Mouse (Mus musculus) spleen, postnatal 14 days (tissue): ENCODE data around the gene Miox.

ENCODE experiments used
- DNase-seq, 2 experiments: peaks; one replicate each; pipeline ENCODE4 v3.0.0; 2021 to 2022; ENCODE audit warnings: low spot score in 2 of 2

Miox gene

DNA sequence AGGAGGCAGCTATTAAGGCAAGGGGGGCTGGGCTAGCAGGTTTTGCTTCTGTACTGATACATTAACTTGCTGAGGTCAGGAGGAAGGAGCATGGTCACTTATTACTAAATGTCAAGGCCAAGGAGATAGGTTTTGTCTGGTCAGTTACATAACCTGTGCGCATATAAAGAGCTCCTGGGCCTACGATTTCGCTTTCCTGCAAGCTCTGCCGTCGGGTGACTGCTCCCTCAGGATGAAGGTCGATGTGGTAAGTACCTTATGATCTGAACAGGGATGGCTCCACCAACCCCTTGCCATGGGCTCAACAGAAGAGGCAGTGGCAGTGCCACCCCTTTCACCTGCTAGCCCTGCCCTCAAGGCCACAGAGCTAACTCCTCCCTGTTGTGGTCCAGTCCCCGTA, at the start of gene Miox:
Miox (plus strand) TSS at position 128 of the 400 bp plus-strand sequence.
- DNase-seq = no peak

DNA sequence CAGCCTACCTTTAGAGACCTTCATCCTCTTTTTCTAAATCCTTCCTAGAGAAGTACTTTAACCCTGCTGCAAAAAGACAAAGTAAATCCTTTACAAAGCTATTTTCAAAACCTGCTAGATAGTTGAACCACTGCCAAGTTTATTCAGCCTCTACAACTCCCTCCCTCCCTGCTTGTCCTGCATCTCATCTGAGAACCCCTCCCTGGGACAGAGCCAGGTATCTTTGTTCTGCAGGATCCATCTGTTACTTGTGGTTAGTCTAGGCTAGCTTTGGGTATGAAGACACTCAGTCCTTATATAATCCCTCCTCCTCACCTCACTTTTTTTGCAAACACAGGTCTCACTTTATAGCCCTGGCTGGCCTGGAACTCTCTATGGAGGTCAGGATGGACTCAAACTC, 49.2 kb upstream of the Miox start:
- DNase-seq = no peak

DNA sequence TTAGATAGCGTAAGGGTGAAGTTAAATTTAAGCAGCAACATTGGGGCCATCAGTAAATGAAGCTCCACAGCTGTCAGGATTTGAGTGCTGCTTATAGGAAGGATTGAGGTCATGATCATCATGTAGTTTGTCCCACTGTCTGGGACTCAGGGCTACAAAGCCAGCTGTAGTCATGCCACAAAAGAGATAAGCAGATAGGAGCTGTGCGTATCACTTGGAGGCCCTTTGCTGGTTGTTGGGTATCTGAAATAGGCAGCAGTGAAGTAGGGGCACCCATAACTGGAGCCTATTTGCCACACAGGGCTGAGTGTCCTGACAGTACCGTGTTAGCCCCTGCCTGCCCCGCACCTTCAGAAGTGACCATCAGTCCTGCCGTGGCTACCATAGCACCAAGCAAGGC, 48.7 kb upstream of the Miox start:
- DNase-seq = no peak

DNA sequence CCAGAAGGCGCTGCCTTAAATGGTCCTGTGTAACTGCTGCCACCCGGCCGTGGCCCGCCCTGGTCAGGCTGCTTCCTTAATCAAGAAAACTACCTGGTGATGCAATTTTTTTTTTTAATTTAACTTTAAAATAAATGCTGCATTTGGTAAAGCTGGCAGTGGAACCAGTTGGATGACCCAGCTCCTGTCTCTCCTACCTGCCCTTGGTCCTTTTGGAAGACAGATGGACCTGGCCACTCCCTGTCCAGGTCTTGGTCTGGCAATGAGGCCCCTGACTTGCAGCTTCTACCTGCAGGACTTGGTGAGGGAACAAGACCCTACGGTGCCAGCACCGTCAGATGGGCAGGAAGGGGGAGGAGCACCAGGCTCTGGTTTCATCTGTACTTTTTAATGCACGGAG, 48.1 kb upstream of the Miox start:
- no peak for DNase-seq

DNA sequence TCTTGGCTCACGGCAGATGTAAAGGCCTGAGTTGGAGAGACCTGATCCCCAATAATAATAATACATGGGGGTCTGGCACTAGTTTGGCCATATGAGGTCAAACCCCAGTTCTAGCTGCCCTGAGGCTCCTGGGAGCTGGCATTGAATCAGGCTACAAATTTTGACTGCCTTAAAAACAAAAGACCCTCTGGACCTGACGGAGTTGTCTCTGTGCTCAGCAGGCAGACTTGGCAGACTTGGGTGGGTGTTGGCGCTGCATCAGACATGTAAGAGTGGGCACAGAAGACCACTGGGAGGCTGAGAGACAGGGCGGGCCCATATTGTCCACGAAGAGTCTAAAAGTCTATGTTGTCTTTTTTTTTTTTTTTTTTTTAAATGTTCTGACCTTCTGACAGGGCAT, 47.6 kb upstream of the Miox start:
- no peak for DNase-seq

DNA sequence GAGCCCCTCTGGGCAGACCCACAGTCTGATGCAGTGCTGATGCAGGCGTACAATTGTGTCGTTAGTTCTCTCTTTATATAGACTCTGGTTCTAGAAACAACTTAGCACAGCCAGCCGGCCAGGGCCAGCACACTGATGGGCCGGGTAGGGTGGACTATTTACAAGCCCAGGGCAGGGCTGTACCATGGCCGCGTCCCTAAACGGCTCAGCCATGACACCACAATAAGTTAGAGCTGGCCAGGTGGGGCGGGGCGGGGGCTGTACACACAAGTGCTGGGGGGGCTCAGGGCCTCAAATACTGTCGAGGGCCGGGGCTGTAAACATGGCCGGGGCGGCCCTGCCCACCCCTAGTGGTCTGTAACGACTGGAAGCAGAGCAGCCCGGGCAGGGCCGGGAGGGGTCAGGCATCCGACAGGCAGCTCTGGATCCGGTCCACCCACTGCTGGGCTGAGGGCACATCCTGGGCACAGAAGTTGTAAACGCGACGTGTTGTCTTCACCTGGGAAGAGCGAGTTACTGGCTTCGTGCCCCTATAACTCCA, 45.9 kb upstream of the Miox start:
- no peak for DNase-seq

DNA sequence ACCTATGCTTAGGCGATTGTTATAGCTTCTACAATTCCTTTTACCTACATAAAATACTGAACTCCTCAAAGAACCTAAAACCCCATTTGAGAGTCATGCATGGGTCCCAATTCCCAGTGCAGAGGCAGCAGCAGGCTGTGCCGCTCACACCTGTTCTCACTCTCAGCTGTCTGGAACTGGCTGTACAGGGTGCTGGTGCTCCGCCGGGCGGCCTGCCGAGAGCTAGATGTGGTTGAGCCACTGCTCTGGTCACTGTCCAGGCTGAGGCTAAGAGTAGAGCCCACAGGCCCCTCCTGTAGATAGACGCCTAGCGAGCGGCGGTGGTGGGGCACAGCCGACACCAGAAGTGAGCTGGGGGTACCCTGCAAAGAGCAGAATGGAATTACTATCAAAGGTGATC, 44.7 kb upstream of the Miox start:
- no peak for DNase-seq

DNA sequence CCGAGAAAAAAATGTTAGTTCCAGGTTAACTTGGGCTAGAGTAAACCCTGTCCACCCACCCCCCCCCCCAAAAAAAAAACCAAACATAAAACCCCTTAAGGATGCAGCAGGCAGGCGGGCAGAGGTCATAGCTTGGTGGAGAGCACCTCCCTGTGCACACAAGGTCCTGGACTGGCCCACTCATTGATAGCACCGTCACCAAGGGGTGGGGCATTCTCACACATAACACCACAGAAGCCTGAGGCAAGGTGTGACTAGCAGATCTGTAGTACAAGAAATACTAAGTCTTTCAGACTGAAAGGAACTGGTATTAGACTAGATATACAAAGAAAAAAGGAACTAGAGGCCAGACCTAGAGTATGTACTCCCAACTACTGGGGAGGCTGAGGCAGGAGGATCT, 42.7 kb upstream of the Miox start:
- DNase-seq = no peak

DNA sequence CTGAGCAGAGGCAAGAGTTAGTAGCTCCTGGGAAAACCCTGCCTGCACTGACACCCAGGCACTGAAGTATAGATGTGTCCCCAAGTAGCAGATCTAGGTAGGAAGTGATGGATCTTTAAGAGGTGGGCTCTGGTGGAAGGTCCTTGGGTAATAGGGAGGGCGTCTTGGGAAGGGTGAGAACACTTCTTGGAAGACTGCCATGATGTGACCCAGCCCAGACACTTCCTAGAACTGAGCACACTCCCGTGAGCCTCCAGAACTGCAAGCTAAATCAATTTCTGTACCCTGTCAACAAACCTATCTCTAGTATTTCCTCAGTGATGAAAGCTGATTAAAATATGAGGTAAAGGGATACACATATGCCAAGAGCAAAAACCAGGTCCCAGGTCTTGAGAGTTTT, 41.4 kb upstream of the Miox start:
- no peak for DNase-seq

DNA sequence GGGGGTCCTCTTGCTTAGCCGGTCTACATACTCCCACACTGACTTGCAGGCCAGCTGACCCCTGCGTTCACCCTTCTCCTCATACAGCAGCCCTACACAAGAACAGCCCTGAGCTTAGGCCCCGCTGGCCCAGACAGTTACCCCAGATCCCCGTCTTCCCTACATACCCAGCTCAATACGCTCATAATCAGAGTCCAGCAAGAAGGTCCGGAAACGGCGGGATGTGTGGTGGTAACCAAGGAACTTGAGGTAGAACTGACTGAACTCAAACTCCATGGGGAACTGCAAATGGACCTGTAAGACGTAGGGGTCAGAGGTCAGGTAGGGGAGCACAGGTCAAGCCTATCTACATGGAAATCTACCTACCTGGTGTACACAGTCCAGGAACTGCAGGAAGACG, 40.4 kb upstream of the Miox start:
- DNase-seq = no peak

DNA sequence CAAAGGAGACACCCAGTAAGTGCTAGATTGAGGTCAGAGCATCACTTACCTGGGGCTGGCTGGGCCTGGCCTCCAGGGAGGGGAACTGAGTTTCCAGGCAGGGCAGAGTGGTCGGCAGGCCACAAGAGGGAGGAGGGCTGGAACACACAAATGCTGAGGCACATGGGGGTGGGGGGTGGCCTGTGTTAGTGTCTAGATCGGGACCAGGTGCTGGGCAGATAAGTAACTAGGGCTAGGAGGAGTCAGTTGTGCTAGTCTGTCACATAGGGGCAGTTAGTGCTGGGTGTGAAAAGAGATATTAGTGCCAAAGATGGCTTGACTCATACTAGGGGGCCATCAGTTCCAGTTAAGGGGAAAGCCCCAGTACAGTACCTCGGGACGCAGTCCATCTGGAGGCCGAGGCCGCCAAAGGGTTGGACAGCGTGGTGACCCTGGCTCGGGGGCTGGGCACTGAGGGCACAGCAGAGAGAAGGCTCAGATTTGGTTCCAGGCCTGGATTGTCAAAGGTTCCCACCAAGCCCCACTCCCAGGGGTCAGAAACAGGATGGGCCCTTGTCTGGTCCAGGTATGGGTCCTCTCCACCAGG, 38.5 kb upstream of the Miox start:
- no peak for DNase-seq

DNA sequence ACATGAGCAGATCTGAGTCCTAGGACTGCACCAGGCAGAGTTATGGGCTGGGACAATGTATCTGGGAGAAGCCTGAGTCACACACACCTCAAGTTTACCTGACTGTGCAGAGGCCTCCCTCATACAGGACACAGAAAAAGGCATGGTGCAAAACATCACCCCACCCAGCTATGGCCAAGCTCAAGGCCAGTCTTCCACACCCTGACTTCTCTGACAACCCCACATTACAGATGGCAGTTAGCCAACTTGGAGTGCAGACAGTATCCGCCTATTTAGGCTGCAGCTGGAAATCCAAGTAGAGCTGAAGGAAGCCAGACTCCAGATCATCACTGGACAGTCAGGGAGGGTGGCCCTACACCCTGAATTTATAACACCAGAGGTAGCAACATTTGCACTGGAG, 37.7 kb upstream of the Miox start:
- DNase-seq = no peak

DNA sequence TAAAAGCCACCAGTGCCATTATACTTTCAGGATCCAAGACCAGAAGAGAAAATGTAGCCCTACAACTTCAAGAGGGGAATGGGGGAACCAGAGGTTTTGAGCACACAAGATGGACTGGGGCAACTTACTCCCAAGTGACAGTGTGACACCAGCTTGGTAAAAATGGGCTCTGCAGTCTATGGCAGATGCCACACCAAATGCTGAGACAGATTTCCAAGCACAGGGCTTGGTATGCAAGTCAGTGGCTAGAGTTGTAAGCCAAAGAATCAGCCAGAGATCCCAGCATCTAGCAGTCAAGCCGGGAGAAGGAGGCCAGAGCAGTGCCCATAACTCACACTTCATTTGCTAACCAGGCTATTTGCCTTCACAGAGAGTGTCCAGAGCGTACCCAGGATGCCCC, 36.5 kb upstream of the Miox start:
- no peak for DNase-seq

DNA sequence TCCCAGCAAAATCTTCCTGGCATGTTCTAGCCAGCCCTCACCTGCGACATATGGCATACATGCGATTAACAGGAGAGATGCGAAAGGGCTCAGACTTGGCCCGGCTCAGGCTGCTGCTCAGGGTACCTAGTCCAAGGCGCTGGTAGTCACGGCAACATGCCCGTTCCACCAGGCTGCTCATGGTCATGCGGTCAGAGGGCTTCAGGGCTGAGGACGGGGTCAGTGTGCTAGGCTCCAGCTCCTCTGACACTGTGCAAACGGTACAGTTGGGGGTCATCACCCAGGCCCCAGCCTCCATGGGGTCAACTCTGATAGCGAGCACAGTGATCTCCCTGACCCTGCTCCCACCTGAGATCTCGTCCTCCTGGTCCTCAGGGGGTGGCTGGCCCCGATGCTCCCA, 34.0 kb upstream of the Miox start:
- DNase-seq = no peak

DNA sequence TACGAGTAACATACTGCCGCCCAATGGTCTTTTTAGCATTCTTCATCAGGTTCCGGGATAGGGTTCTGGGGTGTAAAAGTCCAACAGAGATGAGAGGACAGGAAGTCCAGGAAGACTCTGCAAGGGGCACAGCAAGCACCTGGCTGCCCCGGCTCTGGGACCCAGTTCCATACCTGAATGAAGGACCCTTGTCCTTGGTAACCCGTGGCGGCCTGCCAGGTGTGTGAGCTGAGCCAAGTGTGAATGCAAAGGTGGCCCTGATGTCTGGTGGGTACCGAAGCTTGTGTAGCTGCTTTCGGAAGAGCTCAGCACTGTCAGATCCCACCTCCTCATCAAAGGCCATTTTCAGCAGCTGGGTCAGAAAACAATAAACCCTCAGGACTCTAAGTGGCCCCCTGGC, 33.6 kb upstream of the Miox start:
- no peak for DNase-seq

DNA sequence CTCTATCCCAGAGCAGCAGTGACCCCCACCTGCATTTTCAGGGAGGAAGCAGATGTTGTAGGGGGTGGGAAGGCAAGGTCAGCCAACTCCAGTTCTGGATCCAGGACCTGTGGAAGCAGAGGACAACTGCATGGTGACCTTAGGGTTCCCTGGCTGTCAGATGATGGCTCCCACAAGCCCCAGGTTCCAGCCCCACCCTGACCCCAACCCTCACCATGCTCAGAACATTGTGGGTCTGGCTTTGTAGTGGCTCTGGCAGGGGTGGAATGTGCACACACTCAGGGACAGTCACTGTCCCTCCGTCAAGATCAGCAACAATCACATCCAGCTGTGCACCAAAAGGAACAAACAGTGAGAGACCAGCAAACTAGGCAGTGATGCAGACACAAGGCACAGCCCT, 28.2 kb upstream of the Miox start:
- DNase-seq = no peak

DNA sequence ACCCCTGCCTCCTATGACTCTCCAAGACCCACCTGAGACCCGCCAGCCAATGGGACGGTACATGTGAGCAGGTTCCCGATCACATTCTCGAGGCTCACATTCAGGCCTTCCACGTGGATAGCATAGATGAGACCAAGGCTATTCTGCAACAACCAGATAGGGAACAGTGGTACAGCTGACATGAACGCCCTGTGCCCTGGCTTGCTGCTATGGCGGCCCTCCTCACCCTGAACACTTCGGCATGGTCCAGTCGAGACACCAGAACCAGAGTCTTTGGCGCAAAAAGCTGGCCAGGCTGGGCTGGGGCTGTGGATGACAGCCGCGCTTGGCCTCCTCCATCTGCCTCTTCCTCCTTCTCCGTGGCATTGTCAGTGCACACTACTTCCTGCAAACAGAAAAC, 26.7 kb upstream of the Miox start:
- DNase-seq = no peak

DNA sequence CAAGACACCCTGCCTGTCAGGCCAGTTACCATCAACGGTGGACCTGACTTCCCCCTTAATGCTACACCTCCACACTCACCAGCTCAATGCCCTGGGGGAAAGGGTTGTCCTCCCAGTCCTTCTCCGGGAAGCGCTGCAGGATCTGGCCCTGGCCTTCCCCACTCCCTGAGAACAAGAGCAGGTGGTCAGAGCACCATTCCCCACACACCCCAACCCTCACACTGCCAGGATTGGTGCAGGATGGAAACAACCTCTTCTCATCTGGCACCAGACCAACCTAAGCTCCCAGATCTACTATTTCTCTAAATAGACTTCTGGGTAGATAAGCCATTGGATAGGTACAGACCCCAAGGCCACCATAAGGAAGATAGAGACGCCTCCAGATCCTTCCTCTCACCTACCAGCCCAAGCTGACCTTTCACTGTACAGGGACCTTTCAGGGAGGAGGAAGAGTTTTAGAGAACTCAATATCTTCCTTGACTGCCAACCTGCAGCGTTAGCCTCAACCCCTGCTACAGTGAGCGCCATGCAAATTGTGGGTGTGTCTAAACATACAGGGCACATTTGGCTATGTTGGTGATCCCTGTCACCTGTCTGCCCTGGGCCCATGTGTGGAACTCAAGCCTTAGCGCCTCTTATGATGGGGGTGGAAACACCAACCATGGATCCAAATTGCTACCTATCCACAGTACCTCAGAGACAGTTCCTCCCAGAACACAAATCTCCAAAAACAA, 25.6 kb upstream of the Miox start:
- DNase-seq = no peak

DNA sequence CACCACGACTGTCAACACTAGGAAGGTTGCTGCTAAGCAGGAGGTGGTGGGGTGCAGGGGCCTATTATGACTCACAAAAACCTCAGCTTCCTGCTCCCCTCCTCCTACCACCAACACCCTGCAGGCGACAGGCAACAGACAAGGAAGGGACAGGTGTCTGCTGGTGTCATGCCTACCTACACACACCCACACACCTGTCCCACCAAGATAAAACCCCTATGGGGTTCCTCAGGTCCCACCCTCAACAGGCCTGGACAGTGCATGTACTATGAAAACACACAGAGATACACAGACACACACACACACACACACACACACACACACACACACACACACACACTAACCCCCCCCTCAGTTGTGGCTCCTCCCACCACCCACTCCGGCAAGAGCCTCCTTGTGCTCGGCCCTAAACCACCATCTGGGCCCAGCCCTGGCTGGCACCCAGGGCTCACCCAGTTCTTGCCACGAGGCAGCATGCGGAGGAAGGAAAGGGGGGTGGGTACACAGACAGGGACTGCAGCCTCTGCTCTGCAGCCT, 24.2 kb upstream of the Miox start:
- no peak for DNase-seq

DNA sequence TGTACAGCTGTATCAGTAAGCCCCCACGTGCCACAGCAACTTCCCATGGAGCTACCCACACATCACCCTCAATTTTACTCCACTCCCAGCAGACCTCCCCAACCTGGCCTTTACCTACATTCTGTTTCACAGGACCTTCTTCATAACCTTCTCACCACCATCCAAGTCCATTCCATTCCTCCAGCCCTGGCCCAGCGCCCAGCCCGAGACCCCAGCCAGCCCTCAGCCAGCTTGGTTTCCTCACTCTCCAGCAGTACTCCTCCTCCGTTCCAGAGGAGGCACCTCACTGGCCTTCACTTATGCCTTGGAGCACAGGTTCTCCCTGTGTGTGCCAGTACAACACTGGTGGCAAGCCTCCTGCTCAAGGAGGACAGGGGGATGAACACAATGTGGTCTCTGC, 20.8 kb upstream of the Miox start:
- DNase-seq = no peak

DNA sequence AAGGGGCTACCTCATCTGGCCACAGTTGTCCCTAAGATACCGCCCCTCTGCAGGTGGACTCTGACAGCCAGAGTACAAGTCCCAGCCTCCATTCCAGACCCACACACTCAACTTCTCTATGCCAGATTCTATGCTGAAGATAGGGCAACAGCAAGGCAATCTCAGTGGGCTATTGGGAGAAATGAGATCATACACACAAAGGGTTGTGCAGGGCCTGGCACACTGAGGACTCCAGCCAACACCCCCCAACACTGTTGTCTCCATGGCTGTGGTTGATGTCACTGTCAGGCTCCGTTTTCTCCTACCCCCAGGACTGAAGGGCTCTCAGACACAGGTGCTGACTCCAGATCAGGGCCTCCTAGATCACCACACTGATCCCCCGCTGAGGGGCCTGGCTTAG, 20.1 kb upstream of the Miox start:
- no peak for DNase-seq

DNA sequence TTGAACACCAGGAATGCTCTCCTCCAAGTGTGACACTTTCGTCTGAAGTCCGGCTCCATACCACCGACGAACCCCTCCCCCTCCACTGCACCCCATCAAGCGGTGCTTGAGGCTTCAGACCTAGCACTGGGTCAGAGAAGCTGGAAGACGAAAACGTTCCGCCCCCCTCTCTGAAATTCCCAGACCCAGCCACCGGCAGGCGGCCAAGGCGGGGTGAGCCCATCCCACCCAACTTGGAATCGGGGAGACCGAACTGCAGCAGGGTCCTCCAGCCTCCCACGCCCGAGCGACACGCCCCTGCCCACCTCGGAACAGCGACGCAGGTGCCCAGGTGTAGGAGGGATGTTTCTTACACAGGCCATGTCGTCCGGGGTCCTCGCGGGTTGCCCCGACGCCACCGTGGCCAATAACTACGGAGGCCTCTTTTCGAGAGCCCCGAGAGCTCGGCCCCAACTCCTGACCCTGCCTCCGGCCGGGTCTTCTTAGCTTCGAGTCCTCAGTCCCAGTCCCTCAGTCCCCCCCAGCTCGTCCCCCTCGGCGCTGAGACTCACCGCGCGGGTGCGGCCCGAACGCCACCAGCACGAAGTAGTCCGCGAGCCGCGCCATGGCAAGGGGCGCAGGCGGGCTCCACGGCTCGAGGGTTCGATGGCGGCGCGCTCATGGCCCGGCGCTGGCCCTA, 19.5 kb upstream of the Miox start:
- DNase-seq = peak in 1 of 2 experiments; percentile 19

DNA sequence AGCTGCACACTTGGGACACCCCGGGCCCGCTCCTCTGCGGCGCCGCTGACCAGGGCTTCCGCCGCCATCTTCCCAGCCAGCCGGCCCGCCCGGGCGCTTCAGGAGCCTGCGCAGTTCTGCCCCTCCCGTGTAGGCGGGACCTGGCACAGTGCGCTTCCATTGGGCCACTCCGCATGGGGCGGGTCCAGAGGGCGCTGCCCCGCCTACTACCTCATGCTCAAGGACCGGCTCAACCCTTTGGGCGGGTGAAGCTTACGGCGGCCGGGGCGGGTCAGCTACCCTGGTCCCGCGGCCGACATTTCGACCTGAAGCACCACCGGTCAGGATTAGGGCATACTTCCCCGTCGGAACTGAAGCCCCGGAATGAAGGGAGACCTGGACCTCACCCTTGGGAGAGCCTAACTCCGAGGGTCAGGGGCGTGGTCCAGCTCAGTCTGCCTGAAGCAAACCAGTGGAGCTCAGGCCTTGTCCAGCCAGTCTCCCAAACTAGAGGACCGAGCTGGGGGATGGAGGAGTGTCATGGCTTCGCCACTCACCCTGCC, 18.9 kb upstream of the Miox start, which contains the start of gene Sbf1:
Sbf1 (minus strand) TSS at position 122 of the 542 bp plus-strand sequence.
- DNase-seq = peak; percentile 96
